Mouse (Mus musculus): ENCODE data around the gene Slc12a1. TPM values are rescaled to one million over a fixed set of nuclear protein-coding genes. Genes with fewer than 3 reads are reported as not detected.

Slc12a1 gene
- polyA plus RNA-seq, 1 experiment from 2014 or later: not detected

DNA sequence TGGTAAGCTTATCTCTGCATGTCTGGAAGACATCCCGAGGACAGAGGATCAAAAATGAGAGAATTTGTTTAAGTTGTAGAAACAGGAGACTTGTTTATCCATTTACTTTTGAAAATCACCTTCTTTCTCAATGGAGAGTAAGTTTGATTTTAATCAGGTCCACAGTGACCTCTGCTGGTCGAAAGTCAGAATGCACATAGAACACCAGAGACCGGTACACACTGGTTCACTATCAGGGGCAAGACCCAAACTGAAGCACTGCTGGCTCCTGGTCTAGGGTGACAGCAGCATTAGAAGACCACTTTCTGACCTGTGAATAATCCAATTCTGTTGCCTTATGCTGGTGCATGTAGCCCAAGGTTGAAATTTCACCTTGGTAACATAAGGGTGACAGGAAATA, 62.3 kb downstream of the Slc12a1 start:
- H3K4me3 ChIP-seq: no peak overlapping the region
- H3K4me1 ChIP-seq: peaks cover 15% of the 10 kb centered on the region; the same call in 1 of the 2 replicates
- no peak overlapping the region for H3K27ac ChIP-seq
- H3K4me2 ChIP-seq: no peak overlapping the region
- H3K9me3 ChIP-seq: no peaks in the 10 kb centered on the region
- no peaks in the 10 kb centered on the region for H3K36me3 ChIP-seq
- under 1% methylated on average over 3 of the region's 3 CpGs for WGBS
- no peaks in the 10 kb centered on the region for H3K27me3 ChIP-seq
- no peak; the same call in 1 of the 2 replicates for ATAC-seq (ENCODE audit: borderline replicate concordance, extremely low read depth, low FRiP score, low TSS enrichment)
- H3K9ac ChIP-seq: no peak overlapping the region

DNA sequence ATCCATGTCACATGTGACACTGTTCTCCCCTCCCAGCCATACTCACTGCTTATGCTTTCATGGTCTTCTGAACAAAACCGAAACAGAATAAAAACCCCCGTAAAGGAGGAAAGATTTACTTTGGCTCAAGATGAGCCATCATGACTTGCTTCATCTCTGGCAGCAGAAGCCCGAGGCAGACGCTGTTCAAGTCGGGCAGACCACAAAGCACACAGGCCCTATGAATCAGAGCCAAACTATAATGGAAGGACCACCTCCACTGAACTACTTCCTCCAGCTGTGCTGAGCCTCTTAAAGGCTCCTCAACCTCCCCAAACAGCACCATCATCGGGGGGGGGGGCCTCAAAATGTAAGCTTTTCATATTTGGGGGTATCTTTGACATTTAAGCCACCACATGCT, 65.0 kb downstream of the Slc12a1 start:
- Histone ChIP-seq H3K4me1 (0 out of 2 replicates have a peak, but pooled peaks cover 4% of the 10 kb centered on the region), H3K4me2 (no peak overlapping the region), H3K9ac (no peak overlapping the region), H3K27ac (no peak overlapping the region), H3K36me3 (no peaks in the 10 kb centered on the region), H3K27me3 (no peaks in the 10 kb centered on the region), H3K9me3 (no peaks in the 10 kb centered on the region), H3K4me3 (no peak overlapping the region)
- 67% methylated on average over 6 of the region's 6 CpGs for WGBS
- no peak for ATAC-seq (ENCODE audit: borderline replicate concordance, extremely low read depth, low FRiP score, low TSS enrichment)

DNA sequence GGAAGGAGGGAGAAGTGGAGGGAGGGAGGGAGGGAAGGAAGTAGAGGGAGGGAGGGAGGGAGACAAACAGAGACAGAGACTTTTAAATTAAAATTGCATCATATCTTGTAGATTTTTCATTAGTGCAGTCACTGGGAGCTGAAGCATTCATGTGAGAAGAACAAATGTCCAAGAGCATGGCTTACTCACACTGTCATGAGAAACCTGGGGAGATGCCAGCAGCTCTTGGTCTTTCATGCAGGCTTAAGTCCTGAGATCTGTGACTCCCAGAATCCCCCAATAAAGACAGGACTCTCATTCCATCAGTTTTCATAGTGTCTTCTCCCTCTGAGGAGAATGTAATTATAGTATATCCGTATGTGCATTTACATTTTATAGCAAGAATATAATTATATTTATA, 66.3 kb downstream of the Slc12a1 start:
- no peak for ATAC-seq (ENCODE audit: borderline replicate concordance, extremely low read depth, low FRiP score, low TSS enrichment)
- H3K9me3 ChIP-seq: no peaks in the 10 kb centered on the region
- no peak overlapping the region for H3K4me3 ChIP-seq
- H3K27me3 ChIP-seq: no peaks in the 10 kb centered on the region
- H3K36me3 ChIP-seq: no peaks in the 10 kb centered on the region
- no peak overlapping the region for H3K9ac ChIP-seq
- no peak overlapping the region for H3K4me2 ChIP-seq
- 69% methylated on average over 1 of the region's 1 CpGs for WGBS
- H3K27ac ChIP-seq: no peak overlapping the region
- no peaks in the 10 kb centered on the region for H3K4me1 ChIP-seq

DNA sequence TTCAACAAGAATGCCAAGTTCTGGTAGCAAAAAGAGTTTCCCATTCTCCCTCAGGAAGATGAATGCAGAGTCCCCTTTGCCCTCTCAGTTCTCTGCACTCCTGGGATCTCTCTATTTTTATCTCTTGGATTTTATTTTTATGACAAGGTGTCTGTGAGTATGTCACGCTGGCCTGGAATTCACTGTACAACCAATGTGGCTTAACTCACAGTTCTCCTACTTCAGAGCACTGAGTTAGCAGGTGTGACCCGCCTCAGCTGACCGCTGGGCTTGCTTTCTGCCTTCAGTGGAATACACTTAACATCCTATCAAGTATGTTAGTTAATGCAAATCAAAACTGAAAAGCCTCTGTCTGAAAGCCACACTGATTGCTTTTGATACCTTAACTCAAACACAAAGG, 67.0 kb downstream of the Slc12a1 start:
- Histone ChIP-seq H3K4me2 (no peak overlapping the region), H3K27ac (no peak overlapping the region), H3K9me3 (no peaks in the 10 kb centered on the region), H3K4me1 (no peaks in the 10 kb centered on the region), H3K9ac (no peak overlapping the region), H3K36me3 (no peaks in the 10 kb centered on the region), H3K27me3 (no peaks in the 10 kb centered on the region), H3K4me3 (no peak overlapping the region)
- no peak for ATAC-seq (ENCODE audit: borderline replicate concordance, extremely low read depth, low FRiP score, low TSS enrichment)
- 36% methylated on average over 3 of the region's 3 CpGs for WGBS

DNA sequence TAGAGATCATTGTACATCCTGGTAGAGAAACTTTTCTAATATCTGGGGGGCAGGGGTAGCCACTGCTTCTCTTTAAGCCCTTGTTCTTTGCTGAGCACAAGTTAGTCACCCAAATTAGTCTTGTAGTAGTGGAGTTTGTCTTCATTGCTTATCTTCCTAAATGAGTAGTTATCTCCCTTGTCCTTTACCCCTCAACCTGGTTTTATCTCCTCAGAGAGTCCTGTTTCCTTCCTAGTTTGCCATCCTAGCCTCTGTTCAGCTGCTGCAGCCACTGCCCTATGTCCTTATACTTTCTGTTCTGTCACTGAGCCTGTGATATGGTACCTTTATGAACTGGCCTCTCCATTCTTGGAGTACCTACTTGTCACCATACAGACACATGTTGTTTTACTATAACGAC, 69.4 kb downstream of the Slc12a1 start:
- no peaks in the 10 kb centered on the region for H3K36me3 ChIP-seq
- no peak overlapping the region for H3K9ac ChIP-seq
- no peaks in the 10 kb centered on the region for H3K4me1 ChIP-seq
- no peaks in the 10 kb centered on the region for H3K27me3 ChIP-seq
- WGBS: 74% methylated on average over 1 of the region's 1 CpGs
- H3K4me2 ChIP-seq: no peak overlapping the region
- H3K27ac ChIP-seq: no peak overlapping the region
- ATAC-seq (ENCODE audit: borderline replicate concordance, extremely low read depth, low FRiP score, low TSS enrichment): no peak
- H3K9me3 ChIP-seq: no peaks in the 10 kb centered on the region
- H3K4me3 ChIP-seq: no peak overlapping the region

DNA sequence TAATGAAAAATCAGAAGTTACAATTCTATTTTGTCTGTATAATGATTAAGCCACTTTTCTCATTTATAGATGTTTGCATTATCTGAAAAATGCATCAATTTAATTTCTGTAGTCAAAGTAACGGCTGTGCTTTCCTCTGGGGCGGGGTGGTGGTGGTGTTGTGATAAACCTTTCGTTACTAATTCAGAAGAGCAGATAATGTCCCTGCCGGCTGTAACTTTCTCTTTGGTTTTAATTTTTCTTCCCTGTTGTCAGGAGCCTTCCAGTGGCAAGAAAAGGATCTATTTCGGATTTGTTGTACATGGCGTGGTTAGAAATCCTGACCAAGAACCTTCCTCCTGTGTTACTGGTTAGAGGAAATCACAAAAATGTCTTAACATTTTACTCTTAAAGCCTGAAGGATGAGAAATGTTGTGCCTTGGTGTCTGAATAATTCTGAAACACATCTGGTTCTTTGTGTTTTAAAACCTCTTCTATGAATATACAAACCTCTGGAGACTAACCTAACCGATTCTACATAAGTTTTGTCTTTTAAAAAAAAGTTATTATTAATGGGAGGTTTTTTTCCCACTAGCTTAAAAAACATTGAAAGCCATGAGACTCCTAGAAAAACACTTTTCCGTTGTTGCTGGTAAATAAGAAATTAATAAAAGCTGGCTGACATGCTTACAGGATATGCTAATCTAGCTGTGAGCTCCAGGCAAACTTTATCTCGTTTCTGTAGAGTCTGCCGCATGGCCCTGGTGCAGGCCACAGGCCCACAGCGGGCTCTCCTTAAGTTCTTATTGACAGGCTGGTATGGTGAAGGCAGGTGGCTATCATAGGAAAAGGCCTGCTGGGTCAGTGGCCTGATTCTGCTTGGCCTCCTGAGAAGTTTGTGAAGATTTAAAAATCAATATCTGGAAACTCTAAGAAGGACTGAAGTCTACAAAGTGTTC, 76.4 kb downstream of the Slc12a1 start:
- Histone ChIP-seq H3K4me3 (no peak overlapping the region), H3K9ac (no peak overlapping the region), H3K27me3 (no peaks in the 10 kb centered on the region), H3K4me2 (no peak overlapping the region), H3K27ac (no peak overlapping the region), H3K36me3 (no peaks in the 10 kb centered on the region), H3K4me1 (no peaks in the 10 kb centered on the region), H3K9me3 (no peaks in the 10 kb centered on the region)
- WGBS: 71% methylated on average over 11 of the region's 11 CpGs
- no peak for ATAC-seq (ENCODE audit: borderline replicate concordance, extremely low read depth, low FRiP score, low TSS enrichment)

DNA sequence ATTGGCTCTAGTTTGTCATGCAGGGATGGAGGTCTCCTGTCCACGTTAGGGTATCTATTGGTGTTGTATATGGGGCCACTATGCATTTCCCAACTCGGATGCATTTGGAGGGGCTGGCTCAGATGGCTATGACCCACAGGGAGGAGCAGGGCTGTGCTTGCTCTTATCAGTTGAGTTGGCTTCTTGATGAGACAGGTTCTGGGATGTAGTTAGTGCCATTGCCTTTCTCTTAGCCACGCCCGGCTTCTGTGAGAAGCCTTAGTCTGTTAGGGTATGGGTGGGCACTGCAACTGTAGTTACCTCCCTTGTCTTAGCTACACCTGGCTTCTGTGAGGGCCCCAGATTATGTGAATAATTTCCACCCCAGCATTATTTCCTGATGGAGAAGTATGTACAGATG, 79.9 kb downstream of the Slc12a1 start:
- H3K27me3 ChIP-seq: no peaks in the 10 kb centered on the region
- H3K4me2 ChIP-seq: no peak overlapping the region
- H3K4me3 ChIP-seq: no peak overlapping the region
- H3K27ac ChIP-seq: no peak overlapping the region
- H3K4me1 ChIP-seq: no peaks in the 10 kb centered on the region
- H3K9ac ChIP-seq: no peak overlapping the region
- 85% methylated on average over 4 of the region's 4 CpGs for WGBS
- no peak for ATAC-seq (ENCODE audit: borderline replicate concordance, extremely low read depth, low FRiP score, low TSS enrichment)
- H3K36me3 ChIP-seq: no peaks in the 10 kb centered on the region
- H3K9me3 ChIP-seq: no peaks in the 10 kb centered on the region

DNA sequence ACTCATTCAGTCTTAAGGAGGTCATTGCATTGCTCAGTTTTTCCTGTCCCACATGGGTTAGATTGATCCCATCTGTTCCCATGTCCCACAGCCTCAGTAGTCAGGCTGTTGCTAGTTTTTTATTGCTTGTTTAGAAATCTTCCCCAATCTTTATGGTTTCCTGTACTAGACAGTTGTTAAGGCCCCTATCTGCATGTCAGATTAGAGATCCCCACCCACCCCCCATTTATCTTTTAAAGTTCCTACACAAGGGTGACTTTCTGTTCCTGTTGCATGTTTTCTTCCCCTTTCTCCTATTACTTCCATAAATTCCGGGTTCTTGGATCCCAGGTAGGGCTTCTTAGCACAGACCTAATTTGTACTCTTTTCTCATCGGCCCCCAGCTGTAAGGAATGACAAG, 81.2 kb downstream of the Slc12a1 start:
- H3K27ac ChIP-seq: no peak overlapping the region
- H3K9me3 ChIP-seq: no peaks in the 10 kb centered on the region
- 60% methylated on average over 2 of the region's 2 CpGs for WGBS
- H3K4me2 ChIP-seq: no peak overlapping the region
- no peak overlapping the region for H3K9ac ChIP-seq
- H3K4me1 ChIP-seq: no peaks in the 10 kb centered on the region
- no peaks in the 10 kb centered on the region for H3K36me3 ChIP-seq
- no peak overlapping the region for H3K4me3 ChIP-seq
- no peak for ATAC-seq (ENCODE audit: borderline replicate concordance, extremely low read depth, low FRiP score, low TSS enrichment)
- no peaks in the 10 kb centered on the region for H3K27me3 ChIP-seq

DNA sequence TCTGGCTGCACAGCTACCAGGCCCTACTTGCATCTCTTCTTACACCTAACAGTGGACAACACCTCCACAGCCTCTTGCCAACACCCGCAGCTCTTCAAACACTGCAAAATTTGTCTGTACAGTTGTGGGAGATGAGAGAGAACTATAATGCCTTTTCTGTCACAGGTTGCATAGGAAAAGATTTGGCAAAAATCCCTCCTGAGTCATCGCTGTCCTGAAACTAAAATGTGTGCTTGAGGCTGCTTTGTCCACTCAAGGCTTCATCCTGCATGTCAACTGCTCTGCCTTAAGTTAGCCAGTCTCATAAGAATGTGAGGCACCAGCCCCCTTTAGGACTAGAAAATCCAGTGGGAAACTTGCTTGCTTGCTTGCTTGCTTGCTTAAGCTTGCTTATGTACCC, 81.7 kb downstream of the Slc12a1 start:
- no peak overlapping the region for H3K27ac ChIP-seq
- H3K4me2 ChIP-seq: no peak overlapping the region
- 84% methylated on average over 2 of the region's 2 CpGs for WGBS
- H3K4me3 ChIP-seq: no peak overlapping the region
- H3K9ac ChIP-seq: no peak overlapping the region
- no peaks in the 10 kb centered on the region for H3K36me3 ChIP-seq
- ATAC-seq (ENCODE audit: borderline replicate concordance, extremely low read depth, low FRiP score, low TSS enrichment): no peak
- no peaks in the 10 kb centered on the region for H3K9me3 ChIP-seq
- no peaks in the 10 kb centered on the region for H3K4me1 ChIP-seq
- no peaks in the 10 kb centered on the region for H3K27me3 ChIP-seq

DNA sequence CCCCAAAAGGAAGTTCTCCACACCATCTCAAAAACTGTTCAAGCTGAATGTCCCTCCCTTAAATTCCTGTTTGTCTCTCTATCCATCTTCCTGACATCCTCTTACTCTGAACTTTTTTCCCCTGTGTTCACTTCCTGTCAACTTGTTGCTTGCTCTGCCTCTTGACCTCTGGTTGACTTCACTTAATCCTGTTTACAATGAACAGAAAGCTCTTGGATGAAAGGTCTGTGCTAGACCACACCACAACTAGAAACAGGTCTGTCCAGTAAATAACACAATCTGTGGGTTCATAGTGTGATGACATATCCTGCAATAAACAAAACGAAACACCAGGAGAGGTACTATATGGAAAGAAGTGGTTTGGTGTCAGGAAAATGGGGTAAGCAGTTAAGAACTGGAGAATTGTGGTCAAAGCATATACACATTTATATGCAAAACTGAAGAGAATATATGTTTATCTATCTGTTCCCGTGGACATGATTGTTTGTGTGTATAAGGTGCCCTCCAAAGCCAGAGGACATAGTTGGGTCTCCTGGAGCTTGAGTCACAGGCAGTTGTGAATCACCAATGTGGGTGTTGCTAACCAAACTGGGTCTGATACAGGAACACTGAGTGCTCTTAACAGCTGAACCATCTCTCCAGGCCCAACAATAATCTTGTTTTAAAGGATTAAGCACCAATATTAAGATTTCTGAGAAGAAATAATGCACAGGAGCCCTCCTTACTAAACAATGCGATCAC, 93.4 kb downstream of the Slc12a1 start:
- Histone ChIP-seq H3K36me3 (peaks cover 8% of the 10 kb centered on the region; the same call in 1 of the 2 replicates), H3K4me1 (peaks cover 37% of the 10 kb centered on the region), H3K9me3 (no peaks in the 10 kb centered on the region), H3K27me3 (no peaks in the 10 kb centered on the region), H3K4me3 (no peak overlapping the region), H3K9ac (no peak overlapping the region), H3K27ac (no peak overlapping the region), H3K4me2 (no peak overlapping the region)
- no peak for ATAC-seq (ENCODE audit: borderline replicate concordance, extremely low read depth, low FRiP score, low TSS enrichment)
- 60% methylated on average over 3 of the region's 3 CpGs for WGBS

DNA sequence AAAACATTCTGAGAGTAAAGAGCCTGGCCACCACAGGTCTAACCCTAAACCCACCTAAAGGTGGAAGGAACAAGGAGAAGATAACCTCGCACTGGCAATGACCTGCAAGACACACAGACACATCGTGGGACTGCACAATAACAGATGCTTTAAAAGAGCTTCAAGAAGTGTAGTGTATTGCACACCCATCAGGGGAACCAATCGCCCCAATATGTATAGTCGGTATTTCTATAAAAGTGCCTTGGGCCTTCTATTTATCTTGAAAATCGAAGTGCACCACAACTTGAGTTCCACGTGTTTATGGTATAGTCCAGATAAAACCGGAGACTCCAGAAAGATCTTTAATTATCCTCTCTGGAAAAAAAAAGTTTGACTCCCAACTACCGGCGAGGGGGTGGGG, 94.4 kb downstream of the Slc12a1 start:
- no peak for ATAC-seq (ENCODE audit: borderline replicate concordance, extremely low read depth, low FRiP score, low TSS enrichment)
- H3K4me2 ChIP-seq: peak overlapping the region; percentile 74

More for the DNA sequence above, 94.4 kb downstream of the Slc12a1 start:
- Histone ChIP-seq H3K9me3 (no peaks in the 10 kb centered on the region), H3K27me3 (no peaks in the 10 kb centered on the region), H3K4me1 (peaks cover 37% of the 10 kb centered on the region), H3K9ac (peak overlapping the region; percentile 86), H3K36me3 (peaks cover 17% of the 10 kb centered on the region), H3K4me3 (peak overlapping the region; percentile 85), H3K27ac (peak overlapping the region; percentile 96)
- WGBS: 11% methylated on average over 9 of the region's 9 CpGs
